Mouse (Mus musculus): Measurements from ENCODE around the gene Plekhg6. TPM values are rescaled to one million over a fixed set of nuclear protein-coding genes. Genes with fewer than 3 reads are reported as not detected.

The Plekhg6 gene
- 0.06 and 0.21 TPM in 2 replicates for polyA plus RNA-seq (2012; rRNA removed)

GRCm38 (mm10) chr6:125380372-125381360, at the start of gene Plekhg6:
TSS of gene Plekhg6 (minus strand) at chr6:125380793.

DNA sequence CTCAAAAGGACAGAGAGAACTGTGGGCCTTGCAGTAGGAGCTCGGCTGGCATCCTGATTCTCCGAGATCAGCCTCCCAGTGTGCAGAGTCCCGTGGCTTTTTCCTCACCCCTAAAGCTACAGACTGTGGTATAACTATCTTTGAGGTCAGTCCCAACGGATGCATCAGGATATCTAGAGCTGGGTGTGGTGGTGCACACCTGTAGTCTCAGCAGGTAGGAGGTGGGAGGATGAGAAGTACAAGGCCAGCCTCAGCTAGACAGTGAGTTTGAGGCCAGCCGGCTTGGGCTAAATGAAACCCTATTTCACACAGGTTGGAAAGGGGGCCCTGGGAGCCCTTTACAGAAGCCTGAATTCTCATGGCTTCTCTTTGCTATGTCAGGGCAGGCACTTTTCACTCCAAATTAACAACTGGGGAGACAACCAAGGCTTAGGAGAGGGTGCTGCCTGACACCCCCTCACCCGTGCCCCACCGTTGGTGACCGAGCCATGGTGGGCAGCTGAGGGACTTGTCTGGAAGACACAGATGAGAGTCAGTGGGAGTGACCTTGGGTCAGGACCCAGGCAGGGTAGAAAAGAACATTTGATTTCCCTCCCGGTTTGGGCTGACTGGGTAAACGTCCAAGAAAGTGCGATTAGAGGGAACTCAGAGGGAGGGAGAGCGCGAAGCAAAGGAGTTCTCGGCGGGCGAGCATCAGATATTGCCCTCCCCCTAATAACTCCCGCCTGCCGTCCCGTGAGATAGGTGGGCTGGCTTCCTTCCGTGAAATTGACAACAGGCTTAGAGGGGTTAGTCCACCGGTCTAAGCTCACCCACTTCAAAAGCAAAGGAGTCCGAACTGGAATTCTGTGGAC, 31.6 kb downstream of the Plekhg6 start, which contains the start of gene Tnfrsf1a:
Gene Tnfrsf1a (plus strand): TSS at position 642 of the 854 bp plus-strand sequence.

DNA sequence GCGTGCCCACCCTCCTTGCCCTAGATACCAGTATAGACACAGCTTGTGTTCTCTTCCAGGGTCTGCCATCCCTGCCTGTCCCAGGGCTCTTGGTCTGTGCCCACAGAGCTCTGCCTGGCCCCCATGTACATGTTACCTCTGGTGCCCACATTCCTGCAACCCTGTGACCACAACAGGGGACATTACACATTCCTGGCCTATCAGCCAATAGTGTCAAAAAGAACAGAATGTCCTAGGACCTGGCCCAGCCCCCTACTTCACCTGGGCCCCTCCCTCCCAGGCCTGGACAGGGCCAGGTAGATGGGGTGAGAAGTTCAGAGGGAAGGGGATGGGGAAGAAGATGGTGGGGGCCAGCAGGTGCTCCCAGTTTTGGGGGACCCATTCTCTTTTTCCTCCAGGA, 60.3 kb downstream of the Plekhg6 start, which contains the start of gene Scnn1a:
Gene Scnn1a (plus strand): TSS at position 337 of the 400 bp plus-strand sequence.

DNA sequence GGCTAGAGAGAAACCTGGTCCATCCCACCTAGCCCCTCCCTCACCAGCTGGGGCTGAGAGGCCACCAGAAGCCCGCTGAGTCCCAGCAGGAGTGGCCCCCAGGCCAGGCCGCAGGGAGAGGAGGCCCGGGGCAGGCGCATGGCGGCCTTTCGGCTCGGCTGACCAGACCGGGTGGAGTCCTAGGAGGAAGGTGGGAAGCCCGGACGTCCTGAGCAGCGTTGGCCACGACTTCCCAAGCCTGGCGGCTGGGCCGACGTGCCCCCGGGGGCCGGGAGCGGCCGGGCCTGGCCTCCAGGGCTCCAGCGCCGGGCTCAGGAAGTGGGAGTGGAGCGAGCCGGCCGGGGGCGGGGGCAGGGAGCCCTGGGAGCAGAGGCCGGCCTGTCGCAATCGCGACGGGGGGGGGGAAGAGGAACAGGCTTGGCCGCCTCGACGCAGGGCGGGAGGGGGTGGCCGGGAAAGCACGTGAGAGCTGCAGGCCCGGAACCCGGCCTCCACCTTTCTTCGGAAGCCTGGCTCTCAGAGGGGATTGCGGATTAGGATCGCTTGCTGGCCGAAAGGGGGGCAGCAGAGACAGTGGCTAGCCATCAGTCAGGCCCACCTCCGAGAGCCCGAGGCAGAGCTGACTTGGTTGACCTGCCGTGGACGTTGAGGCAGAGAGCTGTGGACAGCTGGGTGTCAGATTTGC, 66.9 kb downstream of the Plekhg6 start, which contains the start of gene Ltbr:
Gene Ltbr (minus strand): TSS at position 340 of the 685 bp plus-strand sequence.

Other genes starting within 250 kb of the Plekhg6 start
- 41.9 and 42.5 TPM in 2 replicates for gene Nop2, start 248.9 kb downstream of the Plekhg6 start, polyA plus RNA-seq (2012; rRNA removed)
- 30.9 and 37.7 TPM in 2 replicates for gene Iffo1, start 235.6 kb downstream of the Plekhg6 start, polyA plus RNA-seq (2012; rRNA removed)
- gene Gapdh, start 214.3 kb downstream of the Plekhg6 start, polyA plus RNA-seq (2012; rRNA removed): 2,744 and 3,766 TPM in 2 replicates
- 207 and 239 TPM in 2 replicates for gene Ncapd2, start 189.1 kb downstream of the Plekhg6 start, polyA plus RNA-seq (2012; rRNA removed)
- gene Mrpl51, start 189.0 kb downstream of the Plekhg6 start, polyA plus RNA-seq (2012; rRNA removed): 67.8 and 68.4 TPM in 2 replicates
- gene Vamp1, start 165.2 kb downstream of the Plekhg6 start, polyA plus RNA-seq (2012; rRNA removed): 21.0 and 25.2 TPM in 2 replicates
- 2.4 and 3.3 TPM in 2 replicates for gene Tapbpl, start 148.9 kb downstream of the Plekhg6 start, polyA plus RNA-seq (2012; rRNA removed)
- 0.21 and 0.28 TPM in 2 replicates for gene Cd27, start 143.8 kb downstream of the Plekhg6 start, polyA plus RNA-seq (2012; rRNA removed)
- gene Tuba3a, start 94.8 kb downstream of the Plekhg6 start, polyA plus RNA-seq (2012; rRNA removed): 0.04 TPM in 1 of 2 replicates, not detected in the other
- 11.7 and 18.6 TPM in 2 replicates for gene Ltbr, start 66.9 kb downstream of the Plekhg6 start, polyA plus RNA-seq (2012; rRNA removed)
- 0.36 and 0.73 TPM in 2 replicates for gene Scnn1a, start 60.1 kb downstream of the Plekhg6 start, polyA plus RNA-seq (2012; rRNA removed)
- 18.5 and 32.1 TPM in 2 replicates for gene Tnfrsf1a, start 31.4 kb downstream of the Plekhg6 start, polyA plus RNA-seq (2012; rRNA removed)
- 43.8 and 59.6 TPM in 2 replicates for gene Cd9, start 114.0 kb upstream of the Plekhg6 start, polyA plus RNA-seq (2012; rRNA removed)
- 13.7 and 16.1 TPM in 2 replicates for gene Vwf, start 166.0 kb upstream of the Plekhg6 start, polyA plus RNA-seq (2012; rRNA removed)